13 mouse cellular contexts compared by ENCODE assay signal in the genomic region with DNA sequence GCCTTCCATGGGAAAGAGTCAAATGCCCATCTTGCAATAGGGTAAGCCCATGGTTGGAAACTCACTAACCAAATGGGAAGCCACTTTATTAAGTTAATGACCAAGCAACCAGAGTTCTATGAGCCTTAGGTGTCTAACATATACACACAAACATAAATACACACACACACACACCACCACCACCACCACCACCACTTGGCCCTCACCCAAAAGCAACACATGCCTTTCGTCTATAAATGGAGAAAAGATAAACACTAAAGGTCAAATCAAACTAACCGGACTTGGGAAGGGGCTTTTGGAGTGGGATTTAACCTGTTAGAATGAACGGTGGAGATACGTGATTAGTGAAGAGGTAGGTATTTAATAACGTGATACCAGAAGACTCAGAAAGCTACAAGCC. TPM values are rescaled to one million over a fixed set of nuclear protein-coding genes. Genes with fewer than 3 reads are reported as not detected.
DNase-seq lines count a peak whose midpoint lies in the region; ATAC-seq and TF ChIP-seq lines count a peak whose summit lies in the region.
"Had no signal": no experiment of that assay in that cellular context is flagged by ENCODE, and none has a peak within 500 bp of the region (broad histone marks: within the 10 kb centered on the region; RNA-seq: fewer than 3 reads in every experiment).

No protein-coding gene starts in this region.

- peak overlapping the region; percentile 80 for H3K4me2 ChIP-seq in kidney, postnatal 0 days (ENCODE audit: low read length)
- peak overlapping the region; percentile 97; the same call in 1 of the 2 replicates for H3K4me2 ChIP-seq in neural tube, embryonic 15.5 days

- peaks cover 15% of the 10 kb centered on the region for H3K4me1 ChIP-seq in erythroblast, embryonic 14.5 days (ENCODE audit: control insufficient read depth)
- H3K4me1 ChIP-seq in kidney, postnatal 0 days (replicated peaks; ENCODE audit: insufficient read depth, low read length) = peaks cover 6% of the 10 kb centered on the region; the same call in 1 of the 2 replicates
- H3K4me1 ChIP-seq in neural tube, embryonic 15.5 days = peaks cover 13% of the 10 kb centered on the region

- TF ChIP-seq CTCF in kidney, postnatal 0 days (IDR thresholded peaks at IDR 0.05; ENCODE audit: low read depth) = no peak

- no peak overlapping the region for H3K9ac ChIP-seq in kidney, postnatal 0 days (ENCODE audit: low read depth, low read length)
- no peak overlapping the region for H3K9ac ChIP-seq in neural tube, embryonic 15.5 days (replicated peaks)

- no peaks in the 10 kb centered on the region for H3K36me3 ChIP-seq in erythroblast, embryonic 14.5 days (ENCODE audit: control insufficient read depth)
- H3K36me3 ChIP-seq in kidney, postnatal 0 days (ENCODE audit: insufficient read depth, low read length) = no peaks in the 10 kb centered on the region
- H3K36me3 ChIP-seq in neural tube, embryonic 15.5 days = no peaks in the 10 kb centered on the region

- no peak for ATAC-seq in erythroblast, adult 5-6 weeks (replicated peaks; ENCODE audit: low FRiP score, poor library complexity, severe bottlenecking)
- ATAC-seq in kidney, postnatal 0 days (replicated peaks; ENCODE audit: low FRiP score, low read depth) = no peak
- ATAC-seq in neural tube, embryonic 15.5 days (ENCODE audit: low FRiP score) = no peak

- H3K27ac ChIP-seq in kidney, postnatal 0 days = no peak overlapping the region
- no peak overlapping the region for H3K27ac ChIP-seq in neural tube, embryonic 15.5 days (replicated peaks)

- 18% methylated on average over 5 of the region's 5 CpGs for WGBS in kidney, postnatal 0 days
- 88% methylated on average over 5 of the region's 5 CpGs for WGBS in neural tube, embryonic 15.5 days

- no peak for DNase-seq in kidney, postnatal 0 days (ENCODE audit: low spot score)
- DNase-seq in kidney, adult 8-10 months = no peak
- DNase-seq in heart, postnatal 4 days = peak; percentile 62
- no peak for DNase-seq in adrenal gland, adult 2 months
- DNase-seq in frontal cortex, adult 2 months (ENCODE audit: extremely low spot score in 1 of 2, low spot score in 1 of 2) = no peak
- DNase-seq: cerebellum, adult 11 months; gastrocnemius, postnatal 36 days; spleen, adult 18-20 months; thymus, postnatal 36 days had no signal

- H3K27me3 ChIP-seq in erythroblast, embryonic 14.5 days (ENCODE audit: control insufficient read depth) = peaks cover 34% of the 10 kb centered on the region
- no peaks in the 10 kb centered on the region for H3K27me3 ChIP-seq in kidney, postnatal 0 days (ENCODE audit: insufficient read depth, low read length)
- peaks cover 19% of the 10 kb centered on the region for H3K27me3 ChIP-seq in neural tube, embryonic 15.5 days (replicated peaks)

- H3K9me3 ChIP-seq in erythroblast, embryonic 14.5 days (ENCODE audit: control insufficient read depth, low read length) = no peaks in the 10 kb centered on the region
- H3K9me3 ChIP-seq in kidney, postnatal 0 days (replicated peaks; ENCODE audit: low read length) = no peaks in the 10 kb centered on the region
- H3K9me3 ChIP-seq in neural tube, embryonic 15.5 days (replicated peaks) = no peaks in the 10 kb centered on the region

- H3K4me3 ChIP-seq in erythroblast, embryonic 14.5 days (replicated peaks) = peak overlapping the region; percentile 60
- no peak overlapping the region for H3K4me3 ChIP-seq in kidney, postnatal 0 days (replicated peaks; ENCODE audit: low read depth, low read length)
- H3K4me3 ChIP-seq in neural tube, embryonic 15.5 days (replicated peaks) = 0 out of 2 replicates have a peak overlapping the region, but pooled peaks have one; percentile 58

RNA-seq across cellular contexts. Expression of gene Myzap, which starts 1.1 kb away (rescaled TPM):
- polyA plus RNA-seq in erythroblast, embryonic 14.5 days (2012) = 0.03 TPM in 1 of 2 replicates, not detected in the other
- not detected in 2 replicates for total RNA-seq in erythroblast, adult 5-6 weeks (2015; ENCODE audit: low replicate concordance)
- 0.70 TPM in 1 of 2 replicates, not detected in the other for total RNA-seq in erythroblast, adult 5-6 weeks (2017; ENCODE audit: low replicate concordance)
- polyA plus RNA-seq in kidney, postnatal 0 days (2015; fragmentation: Nextera tagmentation; extraction: Ambion mirVana) = 14.8 and 16.9 TPM in 2 replicates
- 100 to 1,000 TPM; 261 to 277 TPM for total RNA-seq in heart, postnatal 4 days (2021)
- polyA plus RNA-seq in neural tube, embryonic 15.5 days (2015; fragmentation: Nextera tagmentation; extraction: Ambion mirVana) = 2.5 and 6.8 TPM in 2 replicates
- total RNA-seq in adrenal gland, adult 2 months (2021) = 10 to 100 TPM; 10.3 to 11.7 TPM
- polyA plus RNA-seq in adrenal gland, adult 2 months (2012; rRNA removed) = 3.2 and 3.9 TPM in 2 replicates
- polyA plus RNA-seq in frontal cortex, adult 2 months (2012; rRNA removed) = 0.71 and 0.74 TPM in 2 replicates
- total RNA-seq: MEL had no signal
